Mouse (Mus musculus) large intestine, adult 2 months (tissue): ENCODE data around the gene Prkcq. TPM values are rescaled to one million over a fixed set of nuclear protein-coding genes. Genes with fewer than 3 reads are reported as not detected.

Experiments
- DNase-seq: peaks from one replicate; pipeline ENCODE4 v3.0.0-alpha.2; 2012; ENCODE audit warnings: low read depth, low spot score
- WGBS: fragments of 180-500 bp; shearing (Covaris S2); methylation state at CpG from one replicate; pipeline ENCODE4 v1.1.7; 2018; 5-methylcytosine and 5-hydroxymethylcytosine counted together
- polyA plus RNA-seq: library from polyadenylated mRNA; depleted of rRNA; stranded (reverse); fragments of >200 nt; gene quantifications from 2 replicates; pipeline ENCODE4 v1.2.3, GENCODE M21; 2012

Gene Prkcq
- polyA plus RNA-seq, 1 experiment: 2.3 TPM

DNA sequence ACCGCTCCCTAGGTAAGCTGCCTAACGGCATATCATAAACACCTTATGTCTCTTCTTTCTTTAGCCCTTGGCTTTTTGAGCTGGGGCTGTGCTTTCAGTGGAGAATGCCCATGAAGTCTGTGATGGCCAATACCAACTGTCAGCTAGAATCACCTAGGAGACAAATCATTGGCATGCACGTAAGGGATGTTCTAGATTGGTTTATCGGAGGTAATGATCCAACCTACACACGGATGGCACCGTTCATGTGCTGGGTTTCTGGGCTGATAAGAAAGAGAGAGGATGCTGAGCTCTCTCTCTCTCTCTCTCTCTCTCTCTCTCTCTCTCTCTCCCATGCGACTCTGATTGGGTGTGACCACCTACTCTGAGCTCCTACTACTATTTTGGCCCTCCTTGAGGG is 10.2 kb downstream of the Prkcq start:
- no peak for DNase-seq
- WGBS: 89% methylated on average over 7 of the region's 7 CpGs

DNA sequence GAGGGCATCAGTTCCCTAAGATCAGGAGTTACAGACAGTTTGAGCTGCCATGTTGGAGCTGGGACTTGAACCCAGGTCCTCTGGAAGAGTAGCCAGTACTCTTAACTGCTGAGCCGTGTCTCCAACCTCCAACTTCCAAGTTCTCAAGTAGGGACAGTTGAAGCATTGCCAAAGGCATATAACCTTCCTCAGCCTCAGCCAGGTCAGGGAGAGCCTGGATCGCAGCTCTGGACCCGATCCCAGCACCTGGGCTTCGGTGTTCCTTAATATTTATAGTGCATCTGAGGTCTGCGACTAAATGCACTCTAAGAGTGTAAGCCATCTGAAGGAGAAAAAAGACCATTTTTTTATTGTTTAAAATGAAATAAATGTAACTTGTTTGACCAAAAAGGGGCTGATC is 12.1 kb downstream of the Prkcq start:
- WGBS: 74% methylated on average over 5 of the region's 5 CpGs
- no peak for DNase-seq

GRCm38 (mm10) chr2:11186586-11186985 is 14.7 kb downstream of the Prkcq start:
- no peak for DNase-seq
- WGBS: 87% methylated on average over 3 of the region's 3 CpGs

DNA sequence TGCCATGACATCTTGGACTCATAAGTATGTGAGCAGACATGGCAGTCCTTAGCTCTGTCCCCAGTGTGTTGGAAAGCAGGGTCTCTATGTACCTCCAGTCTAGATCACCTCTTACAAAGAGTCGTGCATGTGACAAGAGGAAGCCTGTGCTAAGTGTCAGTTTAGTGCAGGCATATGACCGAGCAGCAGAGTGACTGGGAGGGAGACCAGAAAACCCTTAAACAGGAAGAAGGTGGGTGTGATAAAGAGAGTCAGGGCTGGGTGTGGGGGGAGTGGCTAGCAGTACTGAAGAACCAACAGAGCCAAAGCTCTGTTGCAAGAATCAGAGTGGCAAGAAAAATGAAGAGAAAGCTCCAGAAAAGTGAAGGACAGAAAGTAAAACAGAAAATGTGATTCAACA is 15.3 kb downstream of the Prkcq start:
- WGBS: 46% methylated on average over 2 of the region's 2 CpGs
- no peak for DNase-seq

DNA sequence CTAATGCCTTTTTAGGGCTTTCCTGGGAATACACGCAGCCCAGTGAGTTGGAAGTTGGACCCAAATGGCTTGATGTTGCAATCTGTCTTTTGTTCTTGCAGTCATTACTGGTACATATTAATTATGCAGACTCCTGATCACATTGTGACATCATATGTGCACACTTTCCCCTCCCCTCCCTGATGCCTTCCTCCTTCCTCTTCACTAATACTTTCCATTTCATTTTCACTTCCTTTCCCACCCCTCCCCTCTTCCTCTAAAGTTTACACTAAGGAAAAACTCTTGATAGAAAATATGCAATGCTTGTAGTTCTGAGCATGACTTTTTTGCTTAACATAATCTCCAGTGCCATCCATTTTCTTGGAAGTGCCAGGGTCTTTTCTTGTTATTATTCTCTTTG is 16.4 kb downstream of the Prkcq start:
- DNase-seq: no peak
- 59% methylated on average over 1 of the region's 1 CpGs for WGBS

DNA sequence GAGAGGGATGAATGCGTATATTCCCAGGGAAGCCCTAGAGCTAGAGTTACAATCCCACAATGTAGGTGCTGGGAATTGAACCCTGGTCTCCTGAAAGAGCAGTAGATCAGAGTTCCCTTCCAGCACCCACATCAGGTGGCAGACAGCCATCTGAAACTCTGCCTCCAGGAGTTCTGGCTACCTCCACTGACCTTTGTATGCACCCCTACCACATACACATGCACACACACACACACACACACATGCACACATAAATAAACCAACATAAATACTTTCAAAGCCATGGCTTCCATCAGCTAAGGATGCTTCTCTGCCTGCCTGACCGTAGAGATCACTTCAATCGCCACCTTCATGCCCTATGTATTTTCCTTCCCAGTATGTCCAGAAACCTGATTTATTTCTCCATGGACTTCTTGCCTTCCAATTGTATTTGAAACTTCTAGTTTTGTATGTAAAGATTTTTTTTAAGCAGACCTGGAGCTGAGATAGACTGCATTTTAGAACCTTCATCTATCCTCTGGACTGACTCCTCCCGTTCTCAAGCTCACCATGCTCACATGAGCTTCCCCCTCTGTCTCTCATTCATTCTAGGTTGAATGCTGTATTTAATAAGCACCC is 17.4 kb downstream of the Prkcq start:
- 88% methylated on average over 4 of the region's 4 CpGs for WGBS
- no peak for DNase-seq

- DNase-seq: peak; percentile 29
- WGBS: 31% methylated on average over 12 of the region's 12 CpGs
Observed at GRCm38 (mm10) chr2:11192281-11193098, 20.6 kb downstream of the Prkcq start.

DNA sequence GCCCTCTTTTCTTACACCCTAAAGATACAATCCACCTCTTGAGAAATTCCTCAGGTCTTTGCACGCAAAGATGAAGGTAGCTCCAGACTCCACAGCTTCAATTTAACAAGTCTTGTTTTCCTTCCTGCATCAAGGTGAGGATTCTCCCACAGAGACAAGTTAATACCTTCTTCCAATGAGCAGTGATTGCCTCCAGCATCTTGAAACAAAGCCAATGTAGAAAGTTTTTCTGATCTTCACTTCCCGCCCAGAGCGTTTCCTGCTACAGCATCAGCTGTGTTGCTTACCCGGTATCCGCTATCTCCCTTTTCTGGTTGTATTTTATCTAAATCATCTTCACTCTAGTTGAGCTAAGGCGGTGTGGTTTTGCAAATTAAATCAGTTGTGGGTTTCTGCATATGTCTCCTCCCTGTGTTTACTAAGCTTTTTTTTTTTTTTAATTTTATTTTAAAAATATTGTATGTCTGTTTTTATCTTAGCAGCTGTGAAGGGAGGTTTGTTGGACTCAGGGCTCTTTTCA is 21.3 kb downstream of the Prkcq start:
- no peak for DNase-seq
- 73% methylated on average over 6 of the region's 6 CpGs for WGBS

- DNase-seq: no peak
- WGBS: 74% methylated on average over 5 of the region's 5 CpGs
Observed at GRCm38 (mm10) chr2:11194732-11195340, 22.9 kb downstream of the Prkcq start.

- DNase-seq: no peak
- WGBS: 70% methylated on average over 2 of the region's 2 CpGs
Observed at GRCm38 (mm10) chr2:11196071-11196470, 24.2 kb downstream of the Prkcq start.

- WGBS: 72% methylated on average over 5 of the region's 5 CpGs
- no peak for DNase-seq
Observed at GRCm38 (mm10) chr2:11196952-11197559, 25.1 kb downstream of the Prkcq start.

GRCm38 (mm10) chr2:11199624-11200023 is 27.7 kb downstream of the Prkcq start:
- 60% methylated on average over 5 of the region's 5 CpGs for WGBS
- no peak for DNase-seq

DNA sequence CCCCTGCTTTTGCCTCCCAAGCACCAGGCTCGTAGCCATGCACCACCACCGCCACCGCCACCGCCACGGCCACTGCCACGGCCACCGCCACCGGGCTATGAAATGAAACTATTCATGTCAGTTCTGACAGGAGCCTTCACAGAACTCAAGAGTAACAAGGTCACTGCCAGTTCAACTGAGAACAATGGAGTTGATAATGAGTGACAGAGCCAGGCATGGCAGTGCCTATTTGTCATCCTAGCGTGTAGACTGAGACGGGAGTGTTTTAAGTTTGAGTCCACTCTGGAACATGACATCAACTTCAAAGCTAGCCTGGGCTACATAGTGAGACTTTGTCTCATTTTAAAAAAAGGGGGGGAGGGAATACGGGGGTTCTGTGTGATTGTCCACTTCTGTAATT is 30.9 kb downstream of the Prkcq start:
- 93% methylated on average over 11 of the region's 11 CpGs for WGBS
- DNase-seq: no peak

GRCm38 (mm10) chr2:11203261-11203660 is 31.4 kb downstream of the Prkcq start:
- no peak for DNase-seq
- WGBS: 75% methylated on average over 5 of the region's 5 CpGs

- no peak for DNase-seq
- 61% methylated on average over 5 of the region's 5 CpGs for WGBS
Observed at GRCm38 (mm10) chr2:11204232-11204631, 32.3 kb downstream of the Prkcq start.

DNA sequence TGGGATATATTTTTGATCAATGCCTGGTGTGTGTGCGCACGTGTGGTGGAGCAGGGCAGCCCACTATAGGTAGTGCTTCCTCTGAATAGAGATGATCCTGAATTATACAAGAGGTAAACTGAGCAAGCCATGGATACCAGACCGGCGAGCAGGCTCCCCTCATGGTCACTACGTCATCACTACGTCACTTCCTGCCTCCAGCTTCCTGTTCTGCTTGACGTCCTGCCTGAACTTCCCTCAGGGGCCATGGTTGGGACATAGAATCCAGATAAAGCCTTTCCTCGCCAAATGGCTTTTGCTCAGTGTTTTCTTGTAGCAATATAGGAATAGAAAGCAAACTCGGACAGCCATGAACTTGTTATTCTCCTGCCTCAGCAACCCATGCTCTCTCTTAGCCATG is 33.1 kb downstream of the Prkcq start:
- WGBS: 85% methylated on average over 9 of the region's 9 CpGs
- DNase-seq: no peak

DNA sequence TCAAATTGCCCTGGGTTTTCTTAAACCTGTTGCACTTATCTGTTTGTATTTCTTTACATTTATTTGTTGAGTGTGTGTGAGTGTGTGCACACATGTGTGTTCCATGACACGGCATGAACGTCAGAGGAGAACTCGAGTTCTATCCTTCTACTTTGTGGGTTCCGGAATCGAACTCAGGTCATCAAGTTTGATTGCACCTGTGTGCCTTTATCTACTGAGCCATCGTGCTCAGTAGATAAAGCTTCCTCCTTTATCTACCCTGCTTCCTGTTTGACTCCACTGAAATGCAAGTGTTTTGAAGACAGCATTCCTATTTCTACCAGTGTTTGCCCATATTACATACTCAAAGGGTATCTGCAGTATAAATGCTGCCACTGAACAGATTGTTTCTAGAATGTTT is 33.8 kb downstream of the Prkcq start:
- DNase-seq: no peak
- WGBS: 87% methylated on average over 6 of the region's 6 CpGs

- WGBS: 60% methylated on average over 9 of the region's 9 CpGs
- DNase-seq: no peak
Observed at GRCm38 (mm10) chr2:11208263-11208662, 36.4 kb downstream of the Prkcq start.

DNA sequence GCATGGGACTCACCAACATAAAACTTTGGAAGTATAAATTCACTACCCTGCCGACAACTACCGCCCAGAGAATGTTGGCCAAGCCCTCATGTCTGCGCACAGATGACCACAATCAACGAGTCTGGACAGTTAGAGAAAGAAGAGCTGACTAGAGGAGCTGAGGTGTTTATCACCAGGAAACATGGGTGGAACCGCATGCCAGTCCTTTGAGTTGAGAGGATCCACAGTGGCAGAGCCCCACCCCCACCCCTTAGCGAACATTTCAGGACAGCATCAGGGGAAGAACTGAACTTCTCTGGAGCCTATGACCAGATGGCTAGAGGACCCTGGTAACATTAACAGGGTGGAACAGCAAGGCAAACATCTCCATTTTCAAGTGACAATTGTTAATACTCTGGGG is 37.4 kb downstream of the Prkcq start:
- DNase-seq: no peak
- WGBS: 65% methylated on average over 6 of the region's 6 CpGs

GRCm38 (mm10) chr2:11210241-11210916 is 38.5 kb downstream of the Prkcq start:
- no peak for DNase-seq
- WGBS: 77% methylated on average over 8 of the region's 8 CpGs
